Mouse (Mus musculus) adrenal gland, postnatal 4 days (tissue): Measurements from ENCODE around the gene Hoxb1. TPM values are rescaled to one million over a fixed set of nuclear protein-coding genes. Genes with fewer than 3 reads are reported as not detected.

Source experiments
- DNase-seq, 2 experiments: peaks; one replicate each; pipeline ENCODE4 v3.0.0; 2021 to 2022; ENCODE audit warnings: low spot score in 2 of 2, mixed read lengths in 2 of 2
- total RNA-seq, 2 experiments: library from RNA; stranded (reverse); gene quantifications; 2 replicates each; pipeline ENCODE4 v1.2.3; 2021

Gene Hoxb1
- total RNA-seq, 2 experiments from 2014 or later, result not detected

DNA sequence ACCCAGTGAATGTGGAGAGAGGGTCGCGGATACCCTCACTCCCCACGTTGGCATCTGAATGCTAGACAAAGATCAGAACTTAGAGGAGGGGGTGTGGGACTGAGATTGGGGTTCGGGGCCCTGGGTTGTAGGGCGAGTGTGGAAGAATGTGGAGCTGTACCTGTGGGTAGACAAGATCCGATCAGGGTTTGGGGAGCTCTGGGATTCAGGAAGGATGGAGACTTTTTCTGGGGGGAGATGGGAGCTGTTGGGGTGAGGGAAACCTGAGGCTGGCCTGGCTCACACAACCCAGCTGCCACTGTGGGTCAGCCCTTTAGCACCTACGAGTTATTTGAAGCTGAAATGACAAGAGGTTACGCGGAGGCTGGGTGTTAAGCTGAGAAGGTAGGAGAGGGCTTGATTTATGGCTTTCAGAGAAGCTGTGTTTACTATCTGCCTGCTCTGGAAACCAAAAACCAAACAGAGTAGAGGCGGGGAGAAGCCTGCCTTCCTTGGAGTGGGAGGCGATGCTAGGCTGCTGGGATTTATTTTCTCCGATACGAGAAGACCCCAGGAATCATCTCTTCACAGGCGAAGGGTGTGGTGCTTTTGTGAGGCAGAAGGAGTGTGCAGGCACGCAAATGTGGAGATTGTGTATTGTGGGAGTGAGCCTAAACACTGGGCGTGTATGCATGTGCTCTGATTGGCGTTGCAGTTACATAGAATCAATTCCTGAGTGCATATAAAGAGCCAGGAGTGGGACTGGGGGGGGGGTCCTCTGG, 32.1 kb upstream of the Hoxb1 start:
- no peak for DNase-seq

DNA sequence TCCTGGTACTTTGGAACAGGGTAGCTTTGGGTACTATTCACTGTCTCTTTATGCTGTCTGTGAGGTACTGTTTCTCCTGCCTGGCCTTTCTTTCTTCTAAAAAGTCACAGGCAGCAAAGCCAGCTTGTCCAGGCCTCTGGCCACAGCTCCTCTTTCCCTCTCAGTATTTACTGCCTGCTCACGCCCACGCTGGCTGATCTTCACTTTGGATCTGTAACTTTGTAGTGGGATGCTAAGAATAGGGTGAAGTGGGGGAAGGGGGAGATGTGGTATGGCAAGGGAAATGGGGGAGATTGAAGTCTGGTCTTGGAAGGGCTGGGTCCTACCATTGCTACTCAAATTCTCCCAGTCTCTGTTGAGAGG, 31.6 kb upstream of the Hoxb1 start:
- no peak for DNase-seq

DNA sequence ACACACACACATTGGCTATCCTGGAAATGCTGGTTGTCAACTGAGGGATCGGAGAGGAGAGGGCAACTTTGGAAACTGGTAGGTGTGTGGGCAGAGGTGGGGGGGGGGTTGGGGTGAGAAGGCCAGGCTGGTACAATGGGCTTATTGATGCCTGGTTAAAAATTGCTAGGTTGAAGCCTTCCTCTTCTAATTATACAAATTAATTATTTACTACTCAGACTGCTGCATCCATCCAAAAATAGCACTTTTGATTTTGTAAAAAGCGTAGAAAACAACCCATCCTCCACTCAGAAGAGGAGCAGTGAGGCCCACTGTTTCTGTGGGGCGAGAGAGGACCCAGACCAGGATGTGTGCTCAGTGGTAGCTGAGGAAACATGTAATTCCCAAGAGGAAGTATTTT, 30.6 kb upstream of the Hoxb1 start:
- no peak for DNase-seq

DNA sequence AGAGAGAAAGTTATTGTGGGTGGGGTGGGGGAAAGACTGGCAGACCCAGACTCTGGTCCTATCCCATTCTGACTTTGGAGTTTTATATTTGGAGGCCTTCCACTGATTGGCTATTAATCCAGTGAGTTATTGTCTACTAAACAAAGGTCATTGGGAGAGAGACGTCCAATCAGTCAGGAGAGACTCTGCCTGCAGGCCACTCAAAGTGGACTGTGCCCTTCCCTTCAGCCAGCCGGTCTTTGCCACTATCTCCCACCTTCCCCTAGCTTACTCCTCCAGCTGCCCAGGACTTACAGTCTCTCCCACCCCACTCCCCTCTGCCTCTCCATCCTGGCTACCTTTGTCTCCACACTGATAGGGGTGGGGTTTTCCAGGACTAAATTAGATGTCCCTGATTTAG, 29.0 kb upstream of the Hoxb1 start:
- DNase-seq, result no peak

DNA sequence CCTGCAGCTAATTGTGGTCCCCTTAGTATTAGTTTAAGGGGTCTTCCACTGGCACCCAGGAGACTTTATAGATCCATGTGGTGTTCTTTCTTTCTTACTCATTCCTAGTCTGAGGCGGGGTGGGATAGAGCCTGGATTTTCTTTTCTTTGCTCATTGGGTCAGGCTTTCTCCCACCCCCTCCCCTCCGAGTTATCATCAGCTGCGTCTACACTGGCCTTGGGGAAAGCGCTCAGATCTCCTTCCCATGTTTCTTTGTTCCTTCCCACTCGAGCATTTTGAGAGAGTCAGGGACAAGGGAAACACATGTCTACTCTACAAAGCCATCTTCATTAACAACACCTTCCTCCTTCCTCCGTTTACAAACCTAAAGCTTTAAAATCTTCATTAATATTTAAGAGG, 28.5 kb upstream of the Hoxb1 start:
- DNase-seq, result no peak

DNA sequence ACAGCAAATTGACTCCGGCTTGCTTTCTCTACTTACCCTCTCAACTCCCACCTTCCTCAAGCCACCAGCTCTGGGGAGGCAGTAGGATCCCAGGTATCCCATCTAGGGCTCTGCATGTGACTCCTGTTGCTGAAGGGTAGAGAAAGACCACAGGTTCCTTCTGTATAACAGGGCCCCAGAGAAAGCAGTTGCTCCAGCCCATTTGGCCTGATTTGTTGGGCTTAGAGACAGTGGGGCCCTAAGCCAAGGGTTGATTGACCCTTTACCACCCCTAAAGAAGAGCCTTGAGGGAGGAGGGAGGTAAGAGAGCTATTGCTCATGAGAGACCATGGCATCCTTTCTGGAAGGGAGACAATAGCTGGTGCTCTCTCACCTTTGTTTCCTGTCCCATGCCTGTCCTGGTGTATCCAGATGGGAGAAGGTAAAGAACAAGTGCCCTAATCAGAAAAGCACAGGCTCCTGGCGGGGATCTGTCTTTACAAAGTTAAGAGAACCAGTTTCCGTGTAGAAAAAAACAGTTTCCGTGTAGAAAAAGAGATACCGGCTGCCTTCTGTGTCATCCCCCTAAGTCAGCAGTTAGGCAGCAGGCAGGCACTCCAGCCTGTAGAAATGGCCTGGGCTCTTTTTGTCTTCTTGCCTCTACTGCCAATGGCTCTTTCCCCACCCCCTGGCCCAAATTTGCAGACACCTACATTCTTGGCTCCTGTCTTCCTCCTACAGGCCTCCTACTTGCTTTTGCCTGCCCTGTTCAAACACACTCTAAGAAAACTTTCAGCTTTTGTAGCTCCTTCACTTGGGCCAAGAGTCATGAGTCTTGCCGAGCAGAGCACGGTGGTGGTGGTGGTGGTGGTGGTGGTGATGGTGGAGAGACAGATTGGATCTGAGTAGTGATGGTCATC, 26.3 kb upstream of the Hoxb1 start:
- DNase-seq, result no peak

DNA sequence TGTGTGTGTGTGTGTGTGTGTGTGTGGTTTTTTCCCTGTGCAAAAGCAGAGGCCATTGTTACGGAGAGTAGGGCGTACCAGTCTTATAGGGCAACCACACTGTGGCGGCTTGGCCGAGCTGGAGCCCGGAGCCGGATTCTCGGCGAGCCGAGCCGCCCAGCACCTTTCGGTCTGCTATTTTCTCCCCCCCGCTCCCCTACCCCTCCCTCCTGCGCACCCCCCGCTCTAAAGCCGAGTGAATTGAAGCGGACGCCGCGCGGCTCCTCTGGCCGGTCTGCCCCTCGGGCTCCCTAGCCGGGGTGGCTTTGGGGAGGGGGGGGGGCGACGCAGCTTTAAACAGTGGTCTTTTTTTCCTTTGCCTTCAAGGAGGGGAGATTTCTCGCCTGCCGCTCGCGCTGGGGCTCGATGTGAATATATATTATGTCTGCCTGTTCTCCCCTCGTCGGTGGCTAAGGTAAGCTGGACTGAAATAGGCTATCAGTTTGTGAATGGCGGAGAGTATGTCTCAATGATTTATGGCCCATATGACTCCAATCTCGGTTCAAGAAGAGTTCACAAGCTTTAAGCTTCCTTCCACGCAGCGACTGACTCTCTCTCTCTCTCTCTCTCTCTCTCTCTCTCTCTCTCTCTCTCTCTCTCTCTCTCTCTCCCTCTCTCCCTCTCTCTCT, 24.7 kb upstream of the Hoxb1 start:
- no peak for DNase-seq

DNA sequence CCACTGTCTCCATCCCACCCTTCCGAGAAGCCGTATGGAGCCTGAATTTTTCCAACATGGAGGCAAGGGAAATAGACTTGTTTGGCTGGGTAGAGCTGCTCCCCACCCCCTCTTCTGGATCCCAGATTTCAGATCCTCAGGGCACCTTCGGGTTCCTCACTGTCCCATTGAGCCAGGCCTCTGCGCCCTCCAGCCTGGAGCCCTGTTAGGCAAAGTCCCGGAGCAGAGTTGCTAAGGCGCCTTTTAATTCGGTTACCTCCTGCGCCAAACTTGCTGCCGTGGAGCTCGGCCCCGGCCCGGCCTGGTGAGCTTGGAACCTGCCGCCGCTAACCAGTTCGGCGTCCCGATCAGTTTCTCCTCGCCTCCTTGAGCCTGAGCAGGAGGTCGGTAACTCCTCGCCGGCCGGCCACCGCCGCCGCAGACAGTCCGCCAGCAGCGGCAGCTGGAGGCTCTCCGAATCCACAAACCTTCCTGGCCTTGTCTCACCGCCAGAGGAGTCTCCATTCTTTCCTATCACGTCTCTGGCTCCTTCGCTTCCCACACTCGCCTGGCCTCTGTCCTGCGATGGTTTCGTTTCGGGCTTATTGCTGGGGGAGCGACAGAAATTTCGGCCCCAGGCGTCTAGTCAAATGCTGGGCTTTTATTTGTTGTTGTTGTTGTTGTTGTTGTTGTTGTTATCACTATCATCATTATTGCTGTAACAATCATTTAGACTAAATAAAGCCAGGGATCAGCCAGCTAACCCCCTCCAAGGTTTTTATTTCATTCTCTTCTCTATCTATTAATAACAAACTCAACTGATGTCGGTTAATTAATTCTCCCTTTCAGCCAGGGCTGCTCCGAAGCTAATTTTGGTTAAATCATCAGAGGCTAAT, 23.6 kb upstream of the Hoxb1 start:
- no peak for DNase-seq

DNA sequence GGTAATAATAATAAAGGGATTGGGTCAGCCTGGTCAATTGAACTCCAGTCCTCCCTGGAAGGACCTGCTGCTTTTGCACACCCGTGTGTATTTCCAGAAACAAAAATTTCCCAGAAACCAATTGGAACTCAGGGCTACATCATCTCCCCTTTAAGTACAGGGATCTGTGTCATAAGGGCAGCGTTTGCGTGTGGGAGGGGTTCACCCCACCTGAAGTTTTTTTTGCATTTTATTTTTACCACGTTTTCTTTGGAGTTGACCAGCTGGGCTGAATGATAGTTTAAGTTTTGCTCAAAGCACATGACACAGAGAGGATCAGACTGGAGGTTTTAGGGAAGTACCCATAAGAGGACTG, 23.0 kb upstream of the Hoxb1 start:
- DNase-seq, result no peak

DNA sequence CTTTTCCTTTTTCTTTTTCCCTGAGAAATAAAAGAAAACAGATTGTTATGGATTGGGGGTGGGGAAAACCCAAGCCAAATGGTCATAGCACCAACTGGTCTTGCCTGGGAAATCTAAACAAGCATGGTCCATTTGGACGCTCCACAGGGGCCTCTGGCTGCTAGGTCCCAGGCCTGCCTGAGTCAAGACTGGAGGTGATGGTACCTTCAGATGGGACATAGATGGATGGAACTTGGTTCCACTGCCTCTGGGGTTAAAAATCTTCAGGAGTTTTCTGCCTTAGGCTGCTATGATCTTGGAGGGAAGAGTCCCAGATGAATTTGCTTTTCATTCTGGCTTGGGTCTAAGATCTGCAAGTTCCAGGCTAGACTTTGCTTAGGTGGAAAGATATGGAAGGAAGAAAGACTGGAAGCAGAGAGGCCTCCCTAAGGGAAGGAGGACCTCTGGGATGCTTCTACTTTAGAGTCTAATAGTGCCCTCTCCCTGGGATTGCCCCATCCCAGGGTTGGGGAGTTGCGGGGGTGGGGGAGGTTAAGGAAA, 22.3 kb upstream of the Hoxb1 start:
- no peak for DNase-seq

DNA sequence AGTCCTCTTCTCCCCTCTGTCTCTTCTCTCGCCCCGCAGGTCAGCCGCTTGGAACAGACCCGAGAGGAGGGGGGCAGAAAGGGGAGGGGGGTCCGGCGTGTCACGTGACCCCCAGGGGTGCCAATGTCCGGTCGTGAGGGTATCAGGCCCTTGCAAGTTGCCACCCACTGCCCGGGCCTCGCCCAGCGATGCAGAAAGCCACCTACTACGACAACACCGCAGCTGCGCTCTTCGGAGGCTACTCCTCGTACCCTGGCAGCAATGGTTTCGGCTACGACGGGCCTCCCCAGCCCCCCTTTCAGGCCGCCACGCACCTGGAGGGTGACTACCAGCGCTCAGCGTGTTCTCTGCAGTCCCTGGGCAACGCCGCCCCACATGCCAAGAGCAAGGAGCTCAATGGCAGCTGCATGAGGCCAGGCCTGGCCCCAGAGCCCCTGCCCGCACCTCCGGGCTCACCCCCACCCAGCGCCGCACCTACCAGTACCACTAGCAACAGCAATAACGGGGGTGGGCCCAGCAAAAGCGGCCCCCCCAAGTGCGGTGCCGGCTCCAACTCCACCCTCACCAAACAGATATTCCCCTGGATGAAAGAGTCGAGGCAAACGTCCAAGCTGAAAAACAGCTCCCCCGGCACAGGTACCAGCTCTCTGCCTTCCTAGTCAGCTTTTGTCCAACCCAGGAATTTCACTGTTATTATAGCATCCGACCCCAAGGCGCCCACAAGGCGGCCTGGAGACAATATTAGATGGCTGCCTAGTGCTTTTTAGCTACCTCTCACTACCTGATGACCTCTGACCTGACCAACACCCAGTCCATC, 21.3 kb upstream of the Hoxb1 start:
- DNase-seq, result no peak

DNA sequence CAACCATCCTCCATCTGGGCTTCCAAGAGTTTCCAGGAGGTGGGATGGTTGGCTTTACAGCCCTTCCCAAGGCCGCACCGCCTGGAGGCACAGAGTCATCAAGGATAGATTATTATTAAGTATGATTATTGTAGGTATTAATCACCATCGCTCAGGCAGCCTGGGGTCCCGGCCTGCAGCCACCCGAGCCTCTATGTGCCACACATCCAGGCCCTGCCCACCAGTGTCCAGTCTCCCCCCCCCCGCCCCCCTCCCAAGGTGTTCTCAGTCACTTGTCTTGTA, 20.7 kb upstream of the Hoxb1 start:
- DNase-seq, result no peak

DNA sequence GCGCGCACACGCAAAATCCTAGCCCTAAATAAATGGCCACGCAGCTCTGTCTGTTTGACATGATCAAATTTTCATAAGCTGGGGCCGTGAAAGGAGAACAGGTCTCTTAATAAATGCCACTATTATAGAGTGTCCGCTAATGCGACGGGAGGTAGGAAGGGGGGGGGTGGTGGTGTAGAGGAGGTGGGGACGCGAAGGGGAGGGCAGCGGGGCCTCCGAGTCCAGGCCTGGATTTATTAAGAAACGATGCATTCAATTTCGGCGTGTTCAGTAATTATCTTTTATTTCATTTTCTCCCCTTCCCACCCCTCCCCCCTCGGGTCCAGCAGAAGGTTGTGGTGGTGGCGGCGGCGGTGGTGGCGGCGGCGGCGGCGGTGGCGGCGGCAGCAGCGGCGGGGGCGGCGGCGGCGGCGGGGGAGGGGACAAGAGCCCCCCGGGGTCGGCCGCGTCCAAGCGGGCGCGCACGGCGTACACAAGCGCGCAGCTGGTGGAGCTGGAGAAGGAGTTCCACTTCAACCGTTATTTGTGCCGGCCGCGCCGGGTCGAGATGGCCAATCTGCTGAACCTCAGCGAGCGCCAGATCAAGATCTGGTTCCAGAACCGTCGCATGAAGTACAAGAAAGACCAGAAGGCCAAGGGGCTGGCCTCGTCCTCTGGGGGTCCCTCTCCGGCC, 20.2 kb upstream of the Hoxb1 start:
- no peak for DNase-seq

DNA sequence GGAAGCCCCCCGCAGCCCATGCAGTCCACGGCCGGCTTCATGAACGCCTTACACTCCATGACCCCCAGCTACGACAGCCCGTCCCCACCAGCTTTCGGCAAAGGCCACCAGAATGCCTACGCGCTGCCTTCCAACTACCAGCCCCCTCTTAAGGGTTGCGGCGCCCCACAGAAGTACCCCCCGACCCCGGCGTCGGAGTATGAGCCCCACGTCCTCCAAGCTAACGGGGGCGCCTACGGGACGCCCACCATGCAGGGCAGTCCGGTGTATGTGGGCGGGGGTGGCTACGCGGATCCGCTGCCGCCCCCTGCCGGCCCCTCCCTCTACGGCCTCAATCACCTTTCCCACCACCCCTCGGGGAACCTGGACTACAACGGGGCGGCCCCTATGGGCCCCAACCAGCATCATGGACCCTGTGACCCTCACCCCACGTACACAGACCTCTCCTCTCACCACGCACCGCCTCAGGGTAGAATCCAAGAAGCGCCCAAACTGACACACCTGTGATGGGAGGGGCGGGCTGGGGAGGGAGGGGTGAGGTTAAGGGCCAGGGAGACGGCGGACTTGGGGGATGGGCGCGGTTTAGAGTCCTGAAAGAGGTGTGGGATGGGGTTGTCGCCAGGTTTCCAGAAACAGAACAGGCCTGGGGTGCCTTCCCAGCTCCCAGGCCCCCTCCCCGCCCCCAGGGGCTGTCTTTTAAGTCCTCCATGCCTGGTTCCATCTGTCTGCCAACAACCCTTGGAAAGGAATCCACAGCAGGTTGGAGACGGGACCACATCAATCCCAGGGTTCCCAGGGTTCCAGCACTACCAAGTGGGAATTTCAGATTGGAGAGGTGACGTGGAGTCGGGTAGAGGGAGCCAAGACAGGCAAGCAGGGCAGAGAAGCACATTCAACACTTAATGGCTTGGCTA, 19.4 kb upstream of the Hoxb1 start:
- no peak for DNase-seq

DNA sequence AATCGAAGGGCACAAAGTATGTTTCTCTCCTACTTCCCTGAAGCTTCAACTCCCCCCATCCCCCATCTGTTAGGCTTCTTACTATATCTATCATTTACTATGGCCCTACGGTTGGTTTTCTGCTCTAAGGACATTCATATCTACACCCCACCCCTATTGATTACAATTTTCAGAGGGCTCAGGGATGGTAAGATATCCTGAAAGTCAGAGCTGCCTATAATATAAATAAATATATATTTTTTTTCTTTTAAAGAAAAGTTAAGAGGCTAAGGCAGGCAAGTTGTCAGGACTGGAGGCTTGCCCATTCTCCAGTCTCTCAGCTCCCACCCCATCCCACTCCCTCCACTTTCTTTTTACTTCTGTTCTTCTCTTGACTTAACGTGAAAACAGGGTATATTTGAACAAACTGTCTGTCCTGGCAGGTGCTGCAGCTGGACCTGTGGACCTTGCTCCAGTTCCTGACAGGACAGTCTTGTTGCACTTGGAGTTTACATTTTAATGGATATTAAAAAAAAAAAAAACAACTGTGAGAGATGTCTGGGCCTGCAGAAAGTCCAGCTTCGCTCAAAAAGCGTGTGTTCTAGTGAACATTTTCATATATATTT, 18.5 kb upstream of the Hoxb1 start:
- no peak for DNase-seq

DNA sequence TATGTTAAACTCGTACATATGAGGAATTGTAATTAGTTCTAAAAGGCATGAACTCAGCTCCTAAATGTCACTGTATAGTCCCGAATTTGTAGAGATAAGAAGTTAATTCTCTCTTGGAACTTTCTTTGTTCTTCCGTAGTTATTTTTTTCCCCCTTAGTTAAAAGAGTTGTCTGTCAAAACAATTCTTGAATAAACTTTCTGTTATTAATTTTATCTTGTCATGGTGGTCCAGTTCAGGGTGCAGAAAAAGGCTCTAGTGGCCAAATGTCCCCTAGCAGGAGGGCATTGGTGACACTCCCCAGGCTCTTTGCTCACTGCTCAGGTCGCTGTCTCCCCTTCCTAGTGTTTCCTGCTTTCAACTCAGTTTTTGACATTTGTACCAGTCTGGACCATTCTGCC, 17.8 kb upstream of the Hoxb1 start:
- no peak for DNase-seq

DNA sequence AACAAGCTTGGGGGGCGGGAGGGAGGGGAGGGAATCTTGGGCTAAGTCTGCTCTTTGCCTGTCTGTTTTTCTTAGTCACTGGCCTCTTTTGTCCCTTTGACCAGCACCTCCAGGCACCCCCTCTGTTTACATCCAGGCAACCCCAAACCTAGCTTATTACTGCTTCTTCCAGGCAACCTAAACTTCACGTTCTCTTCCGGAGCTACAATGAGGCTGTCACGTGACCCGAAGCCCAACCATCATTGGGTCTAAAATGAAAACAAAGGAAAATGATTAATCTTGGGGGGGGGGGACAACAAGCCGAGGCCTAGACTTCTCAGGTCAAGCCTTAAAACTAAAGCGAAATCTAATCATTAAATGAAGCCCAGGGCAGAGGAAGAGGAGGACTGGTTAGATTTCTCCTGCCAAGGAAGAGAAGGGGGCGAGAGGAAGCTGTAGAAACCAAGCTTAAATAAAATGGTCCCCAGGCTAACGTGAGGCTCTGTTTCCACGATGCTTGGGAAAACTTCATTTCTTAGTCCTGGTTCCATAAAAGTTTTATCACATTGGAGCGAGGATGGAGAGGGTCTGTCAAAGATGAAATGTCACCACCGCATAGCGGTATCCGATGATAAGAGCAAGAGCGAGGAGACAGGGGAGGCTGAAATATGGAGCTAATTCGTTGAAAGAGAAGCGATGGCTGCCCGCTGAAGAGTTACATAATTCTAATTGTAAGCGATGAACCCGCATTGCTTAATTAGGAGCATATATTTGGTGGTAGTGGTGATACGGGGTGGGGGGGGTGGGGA, 17.2 kb upstream of the Hoxb1 start:
- DNase-seq, result no peak
